Mouse (Mus musculus) embryonic facial prominence, embryonic 11.5 days (tissue): ENCODE results near the gene AK157302. TPM values are rescaled to one million over a fixed set of nuclear protein-coding genes. Genes with fewer than 3 reads are reported as not detected.
"Not testable (repeated sequence)": the region's sequence is repeated elsewhere in the genome, so short reads cannot be mapped to it uniquely, and the experiment has no call there.

ENCODE experiments used
- ATAC-seq: fragments of 200-750 bp; cut with Nextera tagmentation; replicated peaks from 2 replicates; pipeline ENCODE4 v1.8.0; 2017; ENCODE audit warnings: low read depth; ENCODE audit not compliant: insufficient number of reproducible peaks, low FRiP score, low TSS enrichment
- DNase-seq: peaks from one replicate; pipeline ENCODE4 v3.0.0-alpha.2; 2015; ENCODE audit warnings: low spot score
- H3K27ac ChIP-seq: fragments of 300-500 bp; sonication (generic); replicated peaks from 2 replicates; pipeline ENCODE4 v1.5.1; 2014; ENCODE audit warnings: mild to moderate bottlenecking, low read depth, low read length, control low read depth
- H3K27me3 ChIP-seq: fragments of 300-500 bp; sonication (generic); 2 replicates; pipeline ENCODE4 v1.6.1; 2014; ENCODE audit warnings: mild to moderate bottlenecking, low read length, moderate library complexity, mixed read lengths; ENCODE audit not compliant: control insufficient read depth, insufficient read depth
- H3K36me3 ChIP-seq: fragments of 300-500 bp; sonication (generic); replicated peaks from 2 replicates; pipeline ENCODE4 v1.6.1; 2014; ENCODE audit warnings: low read depth, mild to moderate bottlenecking, low read length, moderate library complexity, mixed read lengths; ENCODE audit not compliant: control insufficient read depth, insufficient read depth
- H3K4me1 ChIP-seq: fragments of 300-500 bp; sonication (generic); 2 replicates; pipeline ENCODE4 v1.6.1; 2014; ENCODE audit warnings: low read length, mixed read lengths; ENCODE audit not compliant: control insufficient read depth, insufficient read depth
- H3K4me2 ChIP-seq: fragments of 300-500 bp; sonication (generic); 2 replicates; pipeline ENCODE4 v1.6.1; 2014; ENCODE audit warnings: low read depth, mild to moderate bottlenecking, control low read depth, low read length, moderate library complexity
- H3K4me3 ChIP-seq: fragments of 300-500 bp; sonication (generic); 2 replicates; pipeline ENCODE4 v1.5.1; 2014; ENCODE audit warnings: low read depth, low read length, control low read depth
- H3K9ac ChIP-seq: fragments of 300-500 bp; sonication (generic); replicated peaks from 2 replicates; pipeline ENCODE4 v1.6.1; 2014; ENCODE audit warnings: mild to moderate bottlenecking, control low read depth, low read length
- H3K9me3 ChIP-seq: fragments of 300-500 bp; sonication (generic); replicated peaks from 2 replicates; pipeline ENCODE4 v1.6.1; 2016; ENCODE audit warnings: mild to moderate bottlenecking, low read length, inconsistent platforms, mixed read lengths; ENCODE audit not compliant: control insufficient read depth
- whole genome bisulfite sequencing: fragments of 180-500 bp; shearing (Covaris S2); extraction: QIAGEN DNeasy Blood & Tissue Kit; methylation state at CpG from one replicate; pipeline ENCODE4 v1.1.7; 2014; 5-methylcytosine and 5-hydroxymethylcytosine counted together
- polyA plus RNA-seq: library from polyadenylated mRNA; unstranded; fragments of >200 nt; fragmentation: Nextera tagmentation; extraction: Ambion mirVana; gene quantifications from 2 replicates; pipeline ENCODE4 v1.2.1, GENCODE M21; 2014

Gene AK157302
- polyA plus RNA-seq, result 0.35 and 0.41 TPM in 2 replicates

DNA sequence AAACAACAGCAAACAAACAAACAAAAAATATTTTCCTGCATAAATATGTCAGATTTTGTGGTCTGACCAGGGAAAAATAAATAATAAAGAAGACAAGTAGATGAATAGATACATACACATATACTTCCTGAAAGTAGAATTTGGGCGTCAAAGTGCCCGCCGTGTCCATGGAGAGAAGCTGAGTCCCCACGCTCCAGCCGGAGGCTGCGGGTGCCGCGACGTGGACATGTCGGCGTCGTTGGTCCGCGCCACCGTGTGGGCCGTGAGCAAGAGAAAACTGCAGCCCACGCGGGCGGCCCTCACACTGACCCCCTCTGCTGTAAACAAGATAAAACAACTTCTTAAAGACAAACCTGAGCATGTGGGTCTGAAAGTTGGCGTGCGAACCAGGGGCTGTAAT lies at the start of gene AK157302:
Gene AK157302, plus strand, starts transcription at position 144 of the 400 bp plus-strand sequence.
- H3K9ac ChIP-seq, result no peak within 1 kb of the TSS
- H3K9me3 ChIP-seq, result no peaks in the 10 kb centered on the region
- WGBS, result 89% methylated on average over 21 of the region's 21 CpGs
- no peak for DNase-seq
- H3K36me3 ChIP-seq, result no peaks in the 10 kb centered on the region
- H3K4me3 ChIP-seq, result no peak within 1 kb of the TSS
- no peaks in the 10 kb centered on the region for H3K27me3 ChIP-seq
- no peaks in the 10 kb centered on the region for H3K4me1 ChIP-seq
- H3K4me2 ChIP-seq, result no peak within 1 kb of the TSS
- H3K27ac ChIP-seq, result no peak within 1 kb of the TSS
- ATAC-seq, result no peak

DNA sequence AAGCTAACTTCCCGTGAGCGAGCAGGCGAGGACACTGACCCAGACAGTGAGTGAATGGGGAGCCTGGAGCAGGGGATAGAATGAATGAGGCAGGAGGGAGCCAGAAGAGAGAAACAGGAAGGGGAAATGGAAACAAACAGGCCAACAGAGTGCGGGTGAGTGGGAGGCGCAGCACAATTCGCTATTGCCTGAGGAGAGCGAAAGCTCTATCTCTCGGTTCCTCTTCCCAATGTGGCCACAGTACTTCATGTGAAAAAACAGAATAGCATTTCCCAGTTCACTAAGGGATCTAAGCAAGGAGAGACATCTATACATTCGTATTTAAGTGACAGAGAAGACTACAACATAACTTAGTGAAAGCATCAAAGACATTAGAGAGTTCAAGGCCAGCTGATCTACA lies 48.2 kb upstream of the AK157302 start:
- no peak overlapping the region for H3K9ac ChIP-seq
- H3K36me3 ChIP-seq, result peaks cover 3% of the 10 kb centered on the region
- WGBS, result 90% methylated on average over 9 of the region's 9 CpGs
- H3K9me3 ChIP-seq, result no peaks in the 10 kb centered on the region
- no peak overlapping the region for H3K27ac ChIP-seq
- no peaks in the 10 kb centered on the region for H3K4me1 ChIP-seq
- ATAC-seq (no peak), DNase-seq (no peak)
- no peaks in the 10 kb centered on the region for H3K27me3 ChIP-seq
- no peak overlapping the region for H3K4me2 ChIP-seq
- H3K4me3 ChIP-seq, result no peak overlapping the region

DNA sequence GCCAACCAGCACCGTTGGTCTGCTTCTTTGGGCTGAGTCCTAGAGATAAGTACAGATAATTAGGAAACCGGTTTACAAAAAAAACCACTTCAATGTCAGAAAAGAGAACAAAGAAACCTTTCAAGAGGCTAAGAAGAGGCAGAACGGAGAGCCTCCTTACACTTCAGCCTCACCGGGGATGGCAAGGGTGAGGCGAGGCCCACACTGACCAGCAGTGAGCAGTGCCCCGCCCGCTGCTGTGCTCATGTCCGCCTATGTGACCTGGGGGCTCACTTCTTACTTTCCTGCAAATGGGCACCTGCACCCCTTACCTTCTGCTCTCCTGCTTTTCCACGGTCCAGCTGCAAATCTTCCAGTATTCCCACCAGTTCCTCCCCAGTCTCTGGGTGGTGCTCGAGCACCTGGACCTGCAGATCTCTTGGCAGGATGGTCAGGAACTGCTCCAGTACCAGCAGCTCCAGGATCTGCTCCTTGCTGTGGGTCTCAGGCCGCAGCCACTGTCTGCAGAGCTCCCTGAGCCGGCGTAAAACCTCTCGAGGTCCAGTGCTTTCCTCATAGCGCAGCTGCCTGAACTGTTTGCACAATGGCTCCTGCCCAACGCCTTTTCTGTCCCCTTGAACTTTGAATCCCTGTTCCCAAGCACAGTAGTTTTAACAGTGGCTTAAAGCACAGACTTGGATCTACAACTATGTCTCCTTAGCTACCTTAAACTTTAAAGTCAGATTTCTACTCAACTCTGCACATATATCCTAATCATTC lies 47.0 kb upstream of the AK157302 start:
- Histone ChIP-seq H3K27ac (no peak overlapping the region), H3K36me3 (peaks cover 3% of the 10 kb centered on the region), H3K27me3 (no peaks in the 10 kb centered on the region), H3K4me2 (no peak overlapping the region), H3K4me1 (no peaks in the 10 kb centered on the region), H3K9ac (no peak overlapping the region), H3K9me3 (no peaks in the 10 kb centered on the region), H3K4me3 (no peak overlapping the region)
- no peak for DNase-seq
- no peak for ATAC-seq
- 77% methylated on average over 16 of the region's 16 CpGs for WGBS

DNA sequence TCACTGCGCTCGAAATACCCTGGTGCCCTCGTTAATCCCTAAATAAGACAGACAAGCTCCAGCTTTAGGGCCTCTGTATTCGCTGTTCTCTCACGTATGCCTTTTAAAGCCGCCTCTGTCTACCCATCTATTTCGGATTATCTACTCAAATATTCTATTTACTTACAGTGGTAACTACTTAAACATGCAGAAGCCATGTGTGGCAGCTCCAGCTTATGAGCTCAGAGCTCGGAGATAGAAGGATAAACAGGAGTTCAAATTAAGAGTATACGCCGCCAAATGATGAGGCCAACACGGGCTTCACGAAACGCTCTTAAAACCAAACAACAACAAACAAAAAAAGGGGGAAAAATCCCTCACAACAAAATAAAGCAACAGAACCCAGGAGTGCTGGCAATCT lies 42.0 kb upstream of the AK157302 start:
- DNase-seq (no peak), ATAC-seq (0 out of 2 replicates have a peak, but pooled peaks have one; percentile 32)
- Histone ChIP-seq H3K4me3 (peak overlapping the region; percentile 69), H3K27ac (no peak overlapping the region), H3K4me2 (peak overlapping the region; percentile 58), H3K4me1 (no peaks in the 10 kb centered on the region), H3K9me3 (no peaks in the 10 kb centered on the region), H3K9ac (peak overlapping the region; percentile 75), H3K36me3 (no peaks in the 10 kb centered on the region), H3K27me3 (no peaks in the 10 kb centered on the region)
- WGBS, result 3% methylated on average over 13 of the region's 13 CpGs

DNA sequence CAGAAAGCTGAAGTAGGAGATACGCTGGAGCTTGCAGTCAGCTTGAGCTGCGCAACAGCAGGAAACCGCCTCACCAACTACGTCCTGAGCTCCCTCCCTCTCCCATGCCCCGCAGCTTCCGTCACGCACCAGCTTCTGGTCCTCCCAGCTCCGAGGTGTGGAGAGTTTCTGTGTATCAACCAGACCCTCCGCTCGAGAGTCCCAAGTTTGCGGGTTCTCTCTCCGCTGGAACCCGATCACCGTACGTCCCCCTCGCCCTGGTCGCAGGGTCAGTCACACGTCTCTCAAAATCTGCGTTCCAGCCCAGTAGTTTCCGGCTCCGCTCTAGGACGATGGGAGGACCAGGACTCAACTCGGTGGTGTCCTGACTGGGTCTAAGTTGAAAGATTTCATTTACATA lies 41.6 kb upstream of the AK157302 start, which contains the start of gene Zscan26:
Gene Zscan26, minus strand, starts transcription at position 282 of the 400 bp plus-strand sequence.
- Histone ChIP-seq H3K4me3 (peak within 1 kb of the TSS; percentile 69), H3K36me3 (no peaks in the 10 kb centered on the region), H3K27ac (no peak within 1 kb of the TSS), H3K9me3 (no peaks in the 10 kb centered on the region), H3K4me1 (no peaks in the 10 kb centered on the region), H3K27me3 (no peaks in the 10 kb centered on the region), H3K4me2 (peak within 1 kb of the TSS; percentile 58), H3K9ac (peak within 1 kb of the TSS; percentile 75)
- peak; percentile 86; the same call in 1 of the 2 replicates for ATAC-seq
- peak; percentile 91 for DNase-seq
- under 1% methylated on average over 23 of the region's 23 CpGs for WGBS

DNA sequence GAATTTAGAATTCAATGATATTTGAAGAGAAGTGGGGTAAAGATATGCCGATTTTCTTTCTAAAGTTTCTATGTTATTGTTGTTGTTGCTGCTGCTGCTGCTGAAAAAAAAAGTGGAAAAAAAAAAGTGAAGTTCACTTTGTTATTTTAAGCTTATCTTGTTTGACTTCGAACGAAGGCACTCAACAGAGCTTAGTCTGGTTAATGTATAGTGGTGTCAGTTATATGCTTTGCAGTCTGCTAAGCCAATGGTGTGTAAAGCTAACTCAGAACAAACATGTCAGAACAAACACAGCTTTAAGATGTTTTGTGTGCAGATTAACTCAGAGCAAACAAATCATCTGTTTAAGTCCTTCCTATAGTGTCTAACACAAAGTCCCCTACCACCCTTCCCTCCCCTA lies 40.9 kb upstream of the AK157302 start:
- Histone ChIP-seq H3K4me1 (no peaks in the 10 kb centered on the region), H3K27me3 (no peaks in the 10 kb centered on the region), H3K36me3 (no peaks in the 10 kb centered on the region), H3K9me3 (no peaks in the 10 kb centered on the region), H3K4me3 (no peak overlapping the region), H3K4me2 (no peak overlapping the region), H3K27ac (no peak overlapping the region), H3K9ac (no peak overlapping the region)
- ATAC-seq (no peak), DNase-seq (no peak)
- 86% methylated on average over 3 of the region's 3 CpGs for WGBS

DNA sequence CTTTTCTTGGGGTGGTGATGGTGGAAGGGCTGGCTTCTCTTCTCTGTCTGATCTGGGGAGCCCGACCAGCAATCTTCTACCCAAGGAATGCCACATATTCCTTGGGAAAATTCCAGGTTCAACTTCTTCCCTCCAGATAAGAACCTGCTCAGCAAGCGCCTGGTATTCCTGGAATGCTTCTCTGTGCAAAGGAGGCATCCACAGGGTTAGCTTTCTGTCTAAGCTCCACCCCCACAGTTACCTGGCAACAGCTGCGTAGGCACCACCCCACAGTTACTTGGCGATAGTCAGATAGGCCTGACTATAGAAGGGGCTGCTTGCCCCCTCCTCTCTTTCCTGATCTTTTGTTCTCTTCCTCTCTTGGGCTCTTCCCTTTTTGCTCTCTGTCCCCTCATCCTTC lies 38.7 kb upstream of the AK157302 start:
- Histone ChIP-seq H3K36me3 (no peaks in the 10 kb centered on the region), H3K9ac (no peak overlapping the region), H3K9me3 (no peaks in the 10 kb centered on the region), H3K4me2 (no peak overlapping the region), H3K4me1 (no peaks in the 10 kb centered on the region), H3K27ac (no peak overlapping the region), H3K4me3 (no peak overlapping the region), H3K27me3 (no peaks in the 10 kb centered on the region)
- DNase-seq, result no peak
- no peak for ATAC-seq
- 9% methylated on average over 4 of the region's 4 CpGs for WGBS

DNA sequence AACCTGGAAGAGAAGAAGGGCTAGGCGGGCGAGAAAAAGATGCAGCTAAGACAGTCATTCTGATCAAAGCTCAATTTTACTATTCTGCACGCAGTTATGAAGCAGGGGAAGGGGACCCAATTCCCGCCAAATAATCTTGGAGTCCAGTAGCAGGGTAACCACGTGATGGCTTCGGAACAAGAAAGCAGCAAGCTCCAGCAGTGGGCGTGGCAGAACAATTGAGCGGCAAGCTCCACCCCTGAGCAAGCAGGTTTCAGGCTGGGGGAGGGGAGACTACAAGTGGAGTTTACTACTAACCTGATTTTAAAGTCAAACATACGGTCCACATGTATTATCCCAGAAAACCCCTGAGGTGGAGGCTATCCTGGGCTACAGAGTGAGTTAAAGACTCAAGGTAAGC lies 32.5 kb upstream of the AK157302 start:
- ATAC-seq, DNase-seq, H3K9me3 ChIP-seq, H3K4me1 ChIP-seq, H3K27me3 ChIP-seq, H3K36me3 ChIP-seq, H3K9ac ChIP-seq, H3K27ac ChIP-seq, H3K4me2 ChIP-seq, H3K4me3 ChIP-seq: not testable (repeated sequence)
- 57% methylated on average over 9 of the region's 9 CpGs for WGBS
